Mouse (Mus musculus): ENCODE results near the gene Hacl1. TPM values are rescaled to one million over a fixed set of nuclear protein-coding genes. Genes with fewer than 3 reads are reported as not detected.

The Hacl1 gene
- polyA plus RNA-seq, 1 experiment from 2014 or later: 12.7 TPM

DNA sequence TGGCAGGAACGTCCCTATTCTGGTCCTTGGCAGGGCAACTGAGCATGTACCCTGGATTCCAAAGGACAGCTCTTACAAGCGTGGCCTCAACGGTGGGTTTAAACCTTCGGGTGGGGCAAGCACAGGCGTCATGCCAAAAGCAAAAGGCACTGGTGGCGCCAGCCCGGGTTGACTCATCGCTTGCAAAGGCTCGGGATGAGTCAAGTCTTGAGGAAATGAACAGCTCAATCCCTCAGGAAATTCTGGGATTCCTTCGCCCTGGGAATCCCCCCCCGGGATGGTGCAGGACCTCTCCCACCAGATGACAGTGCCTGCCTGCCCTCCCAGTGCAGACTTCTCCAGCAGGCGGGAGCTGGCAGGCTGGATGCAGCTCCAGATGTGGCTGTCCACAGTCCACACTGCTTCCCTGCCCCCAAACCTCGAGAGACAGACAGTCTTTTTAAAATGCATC is 28.1 kb upstream of the Hacl1 start:
- 0 out of 2 replicates have a peak, but pooled peaks have one; percentile 16 for ATAC-seq (ENCODE audit: insufficient read depth)
- Histone ChIP-seq H3K36me3 (replicated peaks) (peaks cover 11% of the 10 kb centered on the region), H3K27me3 (no peaks in the 10 kb centered on the region), H3K4me2 (peak overlapping the region; percentile 21), H3K9me3 (replicated peaks) (no peaks in the 10 kb centered on the region), H3K9ac (no peak overlapping the region), H3K27ac (replicated peaks) (peak overlapping the region; percentile 56), H3K4me3 (replicated peaks) (no peak overlapping the region), H3K4me1 (replicated peaks) (peaks cover 14% of the 10 kb centered on the region; the same call in 1 of the 2 replicates)
- 31% methylated on average over 13 of the region's 13 CpGs for WGBS (ENCODE audit: insufficient replicate concordance)

DNA sequence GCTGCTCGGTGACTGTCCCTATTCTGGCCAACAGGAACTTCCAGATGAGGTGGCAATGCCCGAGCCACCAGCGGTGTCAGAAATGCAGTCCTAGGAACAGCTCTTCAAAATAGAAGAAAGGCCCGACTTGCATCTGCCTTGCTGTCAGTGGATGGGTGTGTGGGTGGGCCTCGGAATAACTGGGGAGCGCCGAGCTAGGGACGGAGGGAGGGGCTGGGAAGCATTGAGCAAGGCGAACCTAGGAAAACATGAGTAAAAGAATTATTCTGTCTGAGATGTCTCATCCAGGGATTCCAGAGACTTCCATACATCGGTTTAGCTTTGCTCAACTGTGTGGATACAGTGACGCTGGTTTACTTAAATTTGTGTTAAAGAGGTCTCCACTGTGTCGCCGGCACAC is 27.2 kb upstream of the Hacl1 start:
- H3K4me3 ChIP-seq (replicated peaks): no peak overlapping the region
- H3K36me3 ChIP-seq (replicated peaks): peaks cover 11% of the 10 kb centered on the region
- H3K27ac ChIP-seq (replicated peaks): no peak overlapping the region
- no peak for ATAC-seq (ENCODE audit: insufficient read depth)
- H3K4me2 ChIP-seq: no peak overlapping the region
- H3K4me1 ChIP-seq (replicated peaks): peaks cover 21% of the 10 kb centered on the region; the same call in 1 of the 2 replicates
- no peak overlapping the region for H3K9ac ChIP-seq
- H3K27me3 ChIP-seq: no peaks in the 10 kb centered on the region
- no peaks in the 10 kb centered on the region for H3K9me3 ChIP-seq (replicated peaks)
- WGBS (ENCODE audit: insufficient replicate concordance): 71% methylated on average over 13 of the region's 13 CpGs

DNA sequence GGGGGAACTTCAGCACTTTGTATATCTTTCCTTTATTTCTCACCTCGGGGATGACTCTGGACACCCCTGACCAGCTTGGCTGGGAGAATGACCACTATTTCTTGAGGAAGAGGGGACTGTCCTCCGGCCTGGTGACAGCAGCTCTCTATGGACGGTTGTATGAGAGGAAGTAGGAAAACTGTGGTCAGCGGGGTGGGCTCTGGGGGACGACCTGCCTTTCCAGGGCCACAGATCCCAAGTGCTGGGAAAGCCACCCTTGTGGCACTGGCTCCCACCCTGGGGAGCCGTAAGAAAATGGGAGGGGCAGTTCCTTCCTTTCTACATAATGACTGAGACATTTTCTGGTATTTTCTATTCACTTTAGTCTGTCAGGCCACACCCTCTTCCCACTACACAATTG is 26.7 kb upstream of the Hacl1 start:
- Histone ChIP-seq H3K9ac (no peak overlapping the region), H3K4me2 (no peak overlapping the region), H3K9me3 (replicated peaks) (no peaks in the 10 kb centered on the region), H3K36me3 (replicated peaks) (peaks cover 11% of the 10 kb centered on the region), H3K27me3 (no peaks in the 10 kb centered on the region), H3K4me3 (replicated peaks) (no peak overlapping the region), H3K4me1 (replicated peaks) (peaks cover 27% of the 10 kb centered on the region), H3K27ac (replicated peaks) (no peak overlapping the region)
- 50% methylated on average over 6 of the region's 6 CpGs for WGBS (ENCODE audit: insufficient replicate concordance)
- no peak for ATAC-seq (ENCODE audit: insufficient read depth)

DNA sequence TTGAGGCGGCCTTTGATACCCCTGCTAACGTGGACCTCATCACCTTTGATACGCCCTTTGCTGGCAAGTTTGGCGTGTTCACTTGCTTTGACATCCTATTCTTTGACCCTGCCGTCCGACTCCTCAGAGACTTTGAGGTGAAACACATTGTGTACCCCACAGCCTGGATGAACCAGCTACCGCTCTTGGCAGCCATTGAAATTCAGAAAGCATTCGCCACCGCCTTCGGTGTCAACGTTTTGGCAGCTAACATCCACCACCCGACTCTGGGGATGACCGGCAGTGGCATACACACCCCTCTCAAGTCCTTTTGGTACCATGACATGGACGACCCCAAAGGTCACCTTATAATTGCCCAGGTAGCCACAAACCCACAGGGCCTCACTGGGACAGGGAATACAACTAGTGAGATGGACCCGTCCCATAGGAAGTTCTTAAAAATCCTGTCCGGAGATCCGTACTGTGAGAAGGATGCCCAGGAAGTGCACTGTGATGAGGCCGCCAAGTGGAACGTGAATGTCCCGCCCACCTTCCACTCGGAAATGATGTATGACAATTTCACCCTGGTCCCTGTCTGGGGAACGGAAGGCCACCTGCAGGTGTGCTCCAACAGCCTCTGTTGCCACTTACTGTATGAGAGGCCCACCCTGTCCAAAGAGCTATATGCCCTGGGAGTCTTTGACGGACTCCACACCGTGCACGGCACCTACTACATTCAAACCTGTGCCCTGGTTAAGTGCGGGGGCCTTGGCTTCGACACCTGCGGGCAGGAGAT is 26.0 kb upstream of the Hacl1 start:
- 86% methylated on average over 28 of the region's 28 CpGs for WGBS (ENCODE audit: insufficient replicate concordance)
- Histone ChIP-seq H3K9me3 (replicated peaks) (no peaks in the 10 kb centered on the region), H3K36me3 (replicated peaks) (peaks cover 11% of the 10 kb centered on the region), H3K27ac (replicated peaks) (no peak overlapping the region), H3K9ac (no peak overlapping the region), H3K4me1 (replicated peaks) (peaks cover 33% of the 10 kb centered on the region), H3K27me3 (peaks cover 3% of the 10 kb centered on the region; the same call in 1 of the 2 replicates), H3K4me3 (replicated peaks) (no peak overlapping the region), H3K4me2 (no peak overlapping the region)
- ATAC-seq (ENCODE audit: insufficient read depth): no peak

GRCm38 (mm10) chr14:31665566-31665940 is 24.5 kb upstream of the Hacl1 start:
- Histone ChIP-seq H3K4me3 (replicated peaks) (no peak overlapping the region), H3K36me3 (replicated peaks) (peaks cover 11% of the 10 kb centered on the region), H3K27ac (replicated peaks) (no peak overlapping the region), H3K27me3 (peaks cover 13% of the 10 kb centered on the region), H3K4me2 (no peak overlapping the region), H3K9ac (no peak overlapping the region), H3K4me1 (replicated peaks) (peaks cover 42% of the 10 kb centered on the region), H3K9me3 (replicated peaks) (no peaks in the 10 kb centered on the region)
- 65% methylated on average over 4 of the region's 4 CpGs for WGBS (ENCODE audit: insufficient replicate concordance)
- no peak for ATAC-seq (ENCODE audit: insufficient read depth)

DNA sequence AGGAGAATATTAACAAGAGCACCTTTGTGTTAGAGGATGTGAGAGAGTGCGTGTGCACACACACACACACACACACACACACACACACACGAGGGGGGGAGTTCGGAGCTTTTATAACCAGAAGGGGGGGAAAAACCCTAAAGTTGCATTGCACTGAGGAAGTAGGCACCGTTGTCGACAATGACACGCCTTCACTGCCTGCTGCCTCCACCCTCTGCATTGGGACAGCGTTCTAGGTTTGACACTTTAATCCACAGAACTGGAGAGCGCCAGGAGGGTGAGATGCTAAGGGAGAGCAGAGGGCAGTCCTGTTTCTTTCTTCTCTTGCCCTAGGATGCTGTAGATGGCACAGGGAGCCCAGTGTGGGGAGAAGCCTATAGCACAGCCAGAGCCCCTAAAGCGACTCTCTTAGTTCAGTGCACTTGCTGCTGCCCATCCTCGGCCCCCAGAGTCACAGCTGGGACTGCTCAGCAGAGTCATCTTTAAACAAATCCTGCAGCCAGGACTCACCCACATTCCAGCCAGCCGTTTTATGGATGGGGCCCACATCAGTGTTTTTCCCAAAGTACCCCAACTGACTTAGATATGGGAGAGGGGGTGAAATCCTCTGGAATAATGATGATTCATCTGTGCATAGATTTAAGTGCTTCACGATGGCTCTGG is 23.9 kb upstream of the Hacl1 start:
- H3K27me3 ChIP-seq: peaks cover 13% of the 10 kb centered on the region
- no peak overlapping the region for H3K4me2 ChIP-seq
- H3K27ac ChIP-seq (replicated peaks): no peak overlapping the region
- no peaks in the 10 kb centered on the region for H3K9me3 ChIP-seq (replicated peaks)
- peaks cover 11% of the 10 kb centered on the region for H3K36me3 ChIP-seq (replicated peaks)
- no peak overlapping the region for H3K4me3 ChIP-seq (replicated peaks)
- peaks cover 42% of the 10 kb centered on the region for H3K4me1 ChIP-seq (replicated peaks)
- 38% methylated on average over 12 of the region's 12 CpGs for WGBS (ENCODE audit: insufficient replicate concordance)
- H3K9ac ChIP-seq: no peak overlapping the region
- ATAC-seq (ENCODE audit: insufficient read depth): no peak

- Histone ChIP-seq H3K4me2 (no peak overlapping the region), H3K9me3 (replicated peaks) (no peaks in the 10 kb centered on the region), H3K27ac (replicated peaks) (no peak overlapping the region), H3K4me1 (replicated peaks) (peaks cover 42% of the 10 kb centered on the region), H3K9ac (no peak overlapping the region), H3K36me3 (replicated peaks) (peaks cover 11% of the 10 kb centered on the region), H3K4me3 (replicated peaks) (no peak overlapping the region), H3K27me3 (peaks cover 13% of the 10 kb centered on the region)
- ATAC-seq (ENCODE audit: insufficient read depth): no peak
- 43% methylated on average over 18 of the region's 18 CpGs for WGBS (ENCODE audit: insufficient replicate concordance)
Observed at GRCm38 (mm10) chr14:31664100-31664902, 23.2 kb upstream of the Hacl1 start.

GRCm38 (mm10) chr14:31663376-31664099 is 22.5 kb upstream of the Hacl1 start:
- ATAC-seq (ENCODE audit: insufficient read depth): no peak
- Histone ChIP-seq H3K9ac (no peak overlapping the region), H3K9me3 (replicated peaks) (no peaks in the 10 kb centered on the region)

GRCm38 (mm10) chr14:31662555-31663211 is 21.6 kb upstream of the Hacl1 start:
- Histone ChIP-seq H3K36me3 (replicated peaks) (peaks cover 11% of the 10 kb centered on the region), H3K27ac (replicated peaks) (peak overlapping the region; percentile 63), H3K4me1 (replicated peaks) (peaks cover 48% of the 10 kb centered on the region), H3K4me3 (replicated peaks) (peak overlapping the region; percentile 54; the same call in 1 of the 2 replicates), H3K27me3 (peaks cover 13% of the 10 kb centered on the region), H3K4me2 (peak overlapping the region; percentile 64), H3K9me3 (replicated peaks) (no peaks in the 10 kb centered on the region), H3K9ac (no peak overlapping the region)
- ATAC-seq (ENCODE audit: insufficient read depth): no peak
- WGBS (ENCODE audit: insufficient replicate concordance): 32% methylated on average over 9 of the region's 9 CpGs

More at GRCm38 (mm10) chr14:31663376-31664099, 22.5 kb upstream of the Hacl1 start:
- no peak overlapping the region for H3K4me3 ChIP-seq (replicated peaks)
- H3K36me3 ChIP-seq (replicated peaks): peaks cover 11% of the 10 kb centered on the region
- H3K4me2 ChIP-seq: no peak overlapping the region
- WGBS (ENCODE audit: insufficient replicate concordance): 76% methylated on average over 13 of the region's 13 CpGs
- no peak overlapping the region for H3K27ac ChIP-seq (replicated peaks)
- peaks cover 13% of the 10 kb centered on the region for H3K27me3 ChIP-seq
- H3K4me1 ChIP-seq (replicated peaks): peaks cover 48% of the 10 kb centered on the region
